Mouse (Mus musculus) heart, embryonic 10.5 days (tissue): ENCODE data around the gene Ampd1. TPM values are rescaled to one million over a fixed set of nuclear protein-coding genes. Genes with fewer than 3 reads are reported as not detected.
A peak's percentile ranks its signal among the peaks of the same experiment; 100 is the strongest.

Source experiments
- DNase-seq: peaks from one replicate; pipeline ENCODE4 v3.0.0-alpha.2; 2017; ENCODE audit warnings: low spot score
- H3K27ac ChIP-seq: fragments of 300-500 bp; sonication (generic); 2 replicates; pipeline ENCODE4 v1.5.1; 2016; ENCODE audit warnings: mild to moderate bottlenecking
- H3K27me3 ChIP-seq: fragments of 300-500 bp; sonication (generic); 2 replicates; pipeline ENCODE4 v1.6.1; 2016; ENCODE audit warnings: mild to moderate bottlenecking; ENCODE audit not compliant: poor library complexity, insufficient read depth, severe bottlenecking
- H3K36me3 ChIP-seq: fragments of 300-500 bp; sonication (generic); 2 replicates; pipeline ENCODE4 v1.6.1; 2016; ENCODE audit warnings: mild to moderate bottlenecking, moderate library complexity
- H3K4me1 ChIP-seq: fragments of 300-500 bp; sonication (generic); 2 replicates; pipeline ENCODE4 v1.6.1; 2016; ENCODE audit warnings: mild to moderate bottlenecking
- H3K4me3 ChIP-seq: fragments of 300-500 bp; sonication (generic); 2 replicates; pipeline ENCODE4 v1.5.1; 2016; ENCODE audit warnings: mild to moderate bottlenecking, moderate library complexity
- H3K9me3 ChIP-seq: fragments of 300-500 bp; sonication (generic); 2 replicates; pipeline ENCODE4 v1.6.1; 2016; ENCODE audit warnings: mild to moderate bottlenecking, moderate library complexity
- WGBS: fragments of 180-500 bp; shearing (Covaris S2); methylation state at CpG from one replicate; pipeline ENCODE4 v1.1.7; 2016; 5-methylcytosine and 5-hydroxymethylcytosine counted together
- polyA plus RNA-seq: library from polyadenylated mRNA; unstranded; fragments of >200 nt; fragmentation: Nextera tagmentation; extraction: Ambion mirVana; gene quantifications from 2 replicates; pipeline ENCODE4 v1.2.1, GENCODE M21; 2016

Ampd1 gene
- polyA plus RNA-seq, result not detected in 2 replicates

DNA sequence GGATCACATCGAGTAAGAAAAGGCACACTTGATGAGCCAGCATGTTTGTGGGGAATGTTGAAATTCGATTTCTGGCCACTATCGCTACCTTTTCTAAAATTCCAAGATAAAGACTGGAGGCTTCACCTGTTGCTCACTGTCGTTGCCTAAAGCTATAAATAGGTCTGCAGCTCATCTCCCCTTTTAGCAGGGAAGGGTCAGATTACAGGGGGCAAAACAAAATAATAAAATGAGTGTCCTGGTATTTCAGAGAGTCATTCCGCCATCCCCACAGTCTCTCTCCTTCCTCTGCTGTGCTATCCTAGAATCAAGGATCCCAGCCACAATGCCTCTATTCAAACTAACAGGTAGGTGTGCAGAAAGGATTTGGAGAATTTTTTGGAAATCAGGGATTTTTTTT is at the start of gene Ampd1:
Ampd1 (plus strand) TSS at position 244 of the 400 bp plus-strand sequence.
- WGBS, result 61% methylated on average over 5 of the region's 5 CpGs
- Histone ChIP-seq H3K27me3 (no peaks in the 10 kb centered on the region), H3K27ac (no peak within 1 kb of the TSS), H3K4me1 (peaks cover 7% of the 10 kb centered on the region; the same call in 1 of the 2 replicates), H3K4me3 (no peak within 1 kb of the TSS), H3K9me3 (no peaks in the 10 kb centered on the region), H3K36me3 (peaks cover 7% of the 10 kb centered on the region)
- peak; percentile 50 for DNase-seq

DNA sequence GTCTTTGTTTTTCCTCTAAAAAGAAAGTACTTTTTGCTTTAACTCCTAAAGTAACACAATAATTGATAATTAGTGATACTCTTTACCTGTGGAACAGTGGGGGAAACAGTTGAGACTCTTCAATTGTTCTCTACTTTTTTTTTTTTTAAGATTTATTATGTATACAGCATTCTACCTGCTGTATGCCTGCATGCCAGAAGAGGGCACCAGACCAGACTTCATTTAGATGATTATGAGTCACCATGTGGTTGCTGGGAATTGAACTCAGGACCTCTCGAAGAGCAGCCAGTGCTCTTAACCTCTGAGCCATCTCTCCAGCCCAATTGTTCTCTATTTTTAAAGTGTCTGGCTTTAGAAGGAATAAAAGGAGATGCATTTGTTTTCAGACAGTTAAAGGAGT is 47.6 kb upstream of the Ampd1 start:
- no peak overlapping the region for H3K4me3 ChIP-seq
- 0 out of 2 replicates have a peak, but pooled peaks cover 7% of the 10 kb centered on the region for H3K4me1 ChIP-seq
- no peak for DNase-seq
- H3K9me3 ChIP-seq, result no peaks in the 10 kb centered on the region
- peaks cover 44% of the 10 kb centered on the region for H3K36me3 ChIP-seq
- H3K27ac ChIP-seq, result no peak overlapping the region
- no peaks in the 10 kb centered on the region for H3K27me3 ChIP-seq
- WGBS, result 92% methylated on average over 1 of the region's 1 CpGs

DNA sequence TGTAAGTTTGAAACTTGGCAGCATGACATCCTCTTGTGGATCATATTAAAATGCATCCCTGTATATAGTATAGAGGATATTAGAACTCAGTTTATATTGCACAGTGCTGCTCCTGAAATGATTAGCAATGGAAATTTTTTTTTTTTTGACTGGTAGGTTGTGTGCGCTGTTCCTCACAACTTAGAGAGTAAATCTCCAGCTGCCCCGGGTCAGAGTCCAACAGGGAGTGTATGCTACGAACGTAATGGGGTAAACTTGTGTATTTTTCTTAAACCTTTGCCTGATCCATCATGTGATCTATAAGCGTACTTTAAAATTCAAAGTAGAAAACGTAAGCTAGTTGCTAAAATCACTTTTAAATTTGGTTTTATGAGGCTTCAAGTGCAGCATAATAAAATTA is 33.5 kb upstream of the Ampd1 start:
- no peak for DNase-seq
- Histone ChIP-seq H3K36me3 (peaks cover 77% of the 10 kb centered on the region), H3K27me3 (no peaks in the 10 kb centered on the region), H3K4me3 (no peak overlapping the region), H3K27ac (no peak overlapping the region), H3K4me1 (no peaks in the 10 kb centered on the region), H3K9me3 (no peaks in the 10 kb centered on the region)
- WGBS, result 94% methylated on average over 6 of the region's 6 CpGs

DNA sequence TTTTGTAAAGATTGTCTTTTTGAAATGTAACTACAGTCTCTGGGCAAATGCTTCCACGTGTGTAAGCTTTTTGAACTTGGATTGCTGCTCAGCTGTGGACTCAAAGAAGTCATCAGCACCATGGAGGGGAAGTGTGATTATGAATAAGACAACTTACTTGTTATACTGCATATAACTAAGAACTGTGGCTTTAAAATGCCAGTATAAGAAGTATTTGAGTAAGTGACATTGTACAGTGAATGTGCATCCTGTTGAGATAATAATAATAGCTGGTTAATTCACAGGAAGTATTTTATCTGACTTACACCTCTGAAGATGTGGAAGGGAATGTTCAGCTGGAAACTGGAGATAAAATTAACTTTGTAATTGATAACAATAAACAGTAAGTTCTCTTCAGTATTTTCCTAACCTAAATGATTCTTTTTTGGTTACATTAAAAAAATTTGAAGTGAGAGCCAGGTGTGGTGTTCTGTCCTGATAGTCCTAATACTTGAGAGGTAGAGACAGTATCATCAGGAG is 32.9 kb upstream of the Ampd1 start:
- WGBS, result 86% methylated on average over 1 of the region's 1 CpGs
- Histone ChIP-seq H3K36me3 (peaks cover 83% of the 10 kb centered on the region), H3K4me1 (no peaks in the 10 kb centered on the region), H3K9me3 (no peaks in the 10 kb centered on the region), H3K27me3 (no peaks in the 10 kb centered on the region), H3K4me3 (no peak overlapping the region), H3K27ac (no peak overlapping the region)
- DNase-seq, result no peak

DNA sequence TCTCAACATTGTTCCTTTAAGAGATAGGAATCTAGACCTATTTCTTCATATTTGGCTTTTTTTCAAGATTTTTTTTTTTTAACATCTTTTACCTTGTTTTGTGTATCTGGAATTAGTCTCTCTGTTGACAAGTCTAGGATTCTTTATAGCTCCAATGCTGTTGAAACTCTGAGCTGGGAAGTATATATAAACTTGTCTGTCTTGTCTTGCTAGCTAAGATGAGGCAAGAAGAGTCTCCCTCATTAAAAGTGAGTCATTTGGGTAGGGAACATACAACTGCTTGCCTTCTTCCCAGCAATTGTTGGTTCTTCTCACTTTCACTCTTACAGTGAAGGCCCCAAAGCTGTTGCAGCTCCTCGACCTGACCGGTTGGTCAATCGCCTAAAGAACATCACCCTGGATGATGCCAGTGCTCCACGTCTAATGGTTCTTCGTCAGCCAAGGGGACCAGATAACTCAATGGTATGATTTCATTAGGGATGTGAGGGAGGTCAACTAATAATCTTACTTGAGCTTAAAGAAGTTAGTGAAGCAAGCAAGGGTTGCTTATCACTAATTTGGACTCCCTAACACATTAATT is 17.7 kb upstream of the Ampd1 start:
- H3K27me3 ChIP-seq, result no peaks in the 10 kb centered on the region
- peaks cover 72% of the 10 kb centered on the region for H3K36me3 ChIP-seq
- H3K9me3 ChIP-seq, result no peaks in the 10 kb centered on the region
- WGBS, result 89% methylated on average over 5 of the region's 5 CpGs
- H3K27ac ChIP-seq, result no peak overlapping the region
- 0 out of 2 replicates have a peak, but pooled peaks cover 4% of the 10 kb centered on the region for H3K4me1 ChIP-seq
- peak; percentile 67 for DNase-seq
- H3K4me3 ChIP-seq, result no peak overlapping the region

DNA sequence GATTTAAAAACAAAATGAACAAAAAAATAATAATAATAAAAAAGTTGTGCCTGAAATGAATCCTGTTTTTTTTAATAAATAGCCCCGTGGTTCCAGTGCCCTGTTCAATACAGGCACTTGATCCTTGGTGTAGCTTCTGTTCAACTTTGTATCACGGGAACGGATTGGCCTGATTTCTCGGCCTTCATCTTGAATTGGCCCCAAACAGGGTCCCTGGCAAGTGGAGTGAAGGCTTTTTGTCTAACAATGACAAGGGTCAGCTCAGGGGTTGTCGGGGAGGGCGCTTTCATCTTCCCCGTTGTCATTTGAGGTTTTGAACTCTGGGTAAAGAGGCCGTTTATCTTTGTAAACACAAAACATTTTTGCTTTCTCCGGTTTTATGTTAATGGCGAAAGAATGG is 16.1 kb upstream of the Ampd1 start:
- peak overlapping the region; percentile 98 for H3K27ac ChIP-seq
- H3K9me3 ChIP-seq, result no peaks in the 10 kb centered on the region
- no peaks in the 10 kb centered on the region for H3K27me3 ChIP-seq
- DNase-seq, result no peak
- H3K4me1 ChIP-seq, result 0 out of 2 replicates have a peak, but pooled peaks cover 4% of the 10 kb centered on the region
- 6% methylated on average over 10 of the region's 10 CpGs for WGBS
- peaks cover 73% of the 10 kb centered on the region for H3K36me3 ChIP-seq
- H3K4me3 ChIP-seq, result peak overlapping the region; percentile 85

DNA sequence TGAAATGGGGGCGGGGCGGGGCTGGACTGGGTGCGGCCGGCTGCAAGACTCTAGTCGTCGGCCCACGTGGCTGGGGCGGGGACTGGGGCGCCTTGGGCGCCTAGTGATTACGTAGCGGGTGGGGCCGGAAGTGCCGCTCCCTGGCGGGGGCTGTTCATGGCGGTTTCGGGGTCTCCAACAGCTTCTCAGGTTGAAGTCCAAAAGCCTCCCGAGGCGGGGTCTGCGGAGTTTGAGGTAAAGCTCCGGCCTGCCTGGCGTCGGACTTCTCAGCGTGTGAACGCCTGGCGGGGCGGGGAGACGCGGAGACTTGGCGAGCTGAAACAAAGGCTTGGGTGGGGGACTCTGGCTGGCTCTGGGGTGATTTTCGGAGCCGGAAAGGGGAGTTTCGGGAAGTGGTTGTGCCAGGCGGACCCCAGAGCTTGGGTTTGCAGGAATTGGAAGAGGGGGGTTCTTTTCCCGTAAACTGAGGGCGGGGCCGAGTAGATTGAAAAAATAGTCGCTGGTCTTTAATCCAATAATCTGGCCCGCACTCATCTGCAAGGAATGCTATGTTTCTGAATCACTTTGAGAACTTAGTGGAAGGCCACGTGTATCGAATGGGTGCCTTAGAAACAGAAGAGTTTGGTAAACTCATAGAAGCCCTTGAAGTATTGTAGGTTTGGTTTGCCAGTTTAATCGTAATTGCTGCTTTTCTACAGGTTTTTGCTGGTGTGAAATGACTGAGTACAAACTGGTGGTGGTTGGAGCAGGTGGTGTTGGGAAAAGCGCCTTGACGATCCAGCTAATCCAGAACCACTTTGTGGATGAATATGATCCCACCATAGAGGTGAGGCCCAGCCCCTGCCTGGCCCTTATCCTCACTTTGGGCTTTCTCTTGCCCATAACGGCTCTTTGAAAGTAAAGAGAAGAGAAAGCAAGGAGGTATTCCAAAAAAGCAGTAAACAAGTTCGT is 15.3 kb upstream of the Ampd1 start, which contains the start of gene Nras:
Nras (plus strand) TSS at position 79 of the 951 bp plus-strand sequence.
- peaks cover 73% of the 10 kb centered on the region for H3K36me3 ChIP-seq
- peak within 1 kb of the TSS; percentile 98 for H3K27ac ChIP-seq
- H3K4me1 ChIP-seq, result 0 out of 2 replicates have a peak, but pooled peaks cover 4% of the 10 kb centered on the region
- H3K27me3 ChIP-seq, result no peaks in the 10 kb centered on the region
- no peaks in the 10 kb centered on the region for H3K9me3 ChIP-seq
- peak; percentile 97 for DNase-seq
- H3K4me3 ChIP-seq, result peak within 1 kb of the TSS; percentile 85
- WGBS, result 4% methylated on average over 46 of the region's 46 CpGs

DNA sequence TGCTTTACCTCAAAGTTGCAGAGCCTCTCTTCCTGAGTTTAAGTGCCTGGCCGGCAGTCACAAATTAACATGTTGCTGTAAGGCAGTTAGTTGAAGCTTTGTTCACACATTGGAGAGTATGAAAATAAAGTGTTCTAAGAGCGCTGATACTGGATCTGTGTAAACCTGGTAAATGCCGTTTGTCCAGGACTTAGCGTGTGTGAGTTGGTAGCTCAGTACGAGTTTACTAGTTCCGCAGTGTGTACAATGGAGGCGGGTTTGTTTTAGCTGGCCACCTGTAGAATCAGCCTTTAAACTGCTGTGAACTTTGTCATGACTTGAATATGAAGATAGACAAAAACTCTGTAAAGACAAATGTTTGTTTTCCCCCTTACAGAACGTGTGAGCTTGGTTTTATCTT is 6.9 kb upstream of the Ampd1 start:
- H3K9me3 ChIP-seq, result no peaks in the 10 kb centered on the region
- 92% methylated on average over 8 of the region's 8 CpGs for WGBS
- no peaks in the 10 kb centered on the region for H3K27me3 ChIP-seq
- peak; percentile 56 for DNase-seq
- no peaks in the 10 kb centered on the region for H3K4me1 ChIP-seq
- peaks cover 73% of the 10 kb centered on the region for H3K36me3 ChIP-seq
- no peak overlapping the region for H3K4me3 ChIP-seq
- no peak overlapping the region for H3K27ac ChIP-seq

DNA sequence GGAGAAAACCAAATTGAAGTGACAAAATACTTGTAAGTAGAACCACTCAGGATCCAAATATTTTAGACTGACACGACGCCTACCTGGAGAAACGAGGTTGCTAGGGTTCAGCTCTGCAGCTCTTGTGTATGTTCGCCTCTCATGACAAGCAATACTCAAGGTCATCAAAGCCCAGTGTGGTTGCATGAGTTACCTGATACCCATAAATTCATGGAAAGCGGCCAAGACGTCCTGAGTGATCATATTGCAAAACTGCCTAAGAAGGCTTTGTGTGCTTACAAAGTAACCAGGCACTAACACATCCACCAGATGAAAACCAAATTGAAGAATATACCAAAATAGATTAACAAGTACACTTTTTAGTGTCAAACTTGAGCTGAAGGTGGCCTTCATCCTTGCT is 4.8 kb upstream of the Ampd1 start:
- H3K27ac ChIP-seq, result no peak overlapping the region
- DNase-seq, result peak; percentile 63
- no peaks in the 10 kb centered on the region for H3K27me3 ChIP-seq
- H3K36me3 ChIP-seq, result peaks cover 52% of the 10 kb centered on the region
- no peak overlapping the region for H3K4me3 ChIP-seq
- no peaks in the 10 kb centered on the region for H3K9me3 ChIP-seq
- peaks cover 7% of the 10 kb centered on the region; the same call in 1 of the 2 replicates for H3K4me1 ChIP-seq
- 90% methylated on average over 6 of the region's 6 CpGs for WGBS

DNA sequence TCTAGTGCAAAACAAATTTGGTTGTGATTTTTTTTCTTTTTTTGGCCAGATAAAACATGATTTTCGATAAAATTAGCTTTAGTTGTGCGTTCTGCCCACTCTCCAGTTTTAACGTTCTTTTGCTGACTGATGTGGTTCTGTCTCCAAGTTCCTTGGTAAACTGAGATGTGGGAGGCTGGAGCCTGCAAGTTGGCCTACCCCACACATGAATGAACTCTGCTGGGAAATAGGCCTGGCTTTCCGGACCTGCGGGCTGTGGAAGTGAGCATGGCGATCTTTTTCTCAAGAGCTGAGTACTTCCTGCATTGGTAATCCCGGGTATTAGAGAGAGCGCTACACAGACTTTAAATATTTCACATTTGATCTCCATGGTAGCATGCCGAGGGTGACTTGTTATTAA is 2.1 kb downstream of the Ampd1 start:
- Histone ChIP-seq H3K27ac (no peak overlapping the region), H3K36me3 (no peaks in the 10 kb centered on the region), H3K4me3 (no peak overlapping the region), H3K4me1 (peaks cover 7% of the 10 kb centered on the region; the same call in 1 of the 2 replicates), H3K9me3 (no peaks in the 10 kb centered on the region), H3K27me3 (no peaks in the 10 kb centered on the region)
- no peak for DNase-seq
- WGBS, result 88% methylated on average over 9 of the region's 9 CpGs

DNA sequence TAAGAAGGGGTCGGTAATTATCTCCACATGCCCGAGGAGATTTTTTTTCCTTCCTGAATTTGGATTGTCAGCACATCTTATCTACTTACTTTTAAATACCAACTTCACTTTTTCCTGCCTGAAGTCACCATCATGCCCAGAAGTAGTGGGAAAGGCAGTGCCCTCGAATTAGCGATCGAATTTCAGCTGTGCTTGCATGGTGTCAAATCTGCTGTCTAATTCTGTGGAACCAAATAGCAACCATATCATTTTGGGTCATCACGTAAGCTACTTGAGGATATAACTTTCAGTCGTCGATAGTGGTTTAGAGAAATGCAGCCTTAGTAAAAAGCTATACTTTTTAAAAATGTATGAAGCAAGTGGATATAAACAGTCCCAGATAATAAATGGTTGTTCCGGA is 2.7 kb downstream of the Ampd1 start:
- WGBS, result 86% methylated on average over 9 of the region's 9 CpGs
- H3K4me3 ChIP-seq, result no peak overlapping the region
- no peak overlapping the region for H3K27ac ChIP-seq
- peaks cover 13% of the 10 kb centered on the region; the same call in 1 of the 2 replicates for H3K4me1 ChIP-seq
- no peaks in the 10 kb centered on the region for H3K36me3 ChIP-seq
- H3K27me3 ChIP-seq, result no peaks in the 10 kb centered on the region
- DNase-seq, result no peak
- no peaks in the 10 kb centered on the region for H3K9me3 ChIP-seq

DNA sequence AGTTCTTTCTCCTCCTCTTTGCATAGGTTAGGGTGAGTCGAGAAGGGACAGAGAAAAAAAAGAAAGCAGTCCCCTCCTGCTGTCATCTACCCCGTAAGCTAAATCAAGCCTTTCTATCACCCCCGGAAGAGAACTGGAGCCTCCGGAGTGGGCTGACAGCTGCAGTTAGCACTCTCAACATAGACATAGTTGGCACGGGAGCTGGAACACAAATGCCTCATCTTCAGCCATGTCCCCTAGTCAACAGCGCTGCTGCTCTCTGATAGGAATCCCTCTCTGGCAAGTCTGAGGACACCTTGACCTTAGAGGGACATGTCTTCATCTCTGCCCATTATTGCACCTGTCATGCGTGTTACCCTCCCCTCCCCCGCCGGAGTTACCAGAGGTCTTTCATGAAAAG is 5.5 kb downstream of the Ampd1 start:
- H3K4me3 ChIP-seq, result no peak overlapping the region
- no peaks in the 10 kb centered on the region for H3K9me3 ChIP-seq
- no peaks in the 10 kb centered on the region for H3K27me3 ChIP-seq
- H3K27ac ChIP-seq, result no peak overlapping the region
- H3K4me1 ChIP-seq, result peaks cover 18% of the 10 kb centered on the region
- WGBS, result 77% methylated on average over 8 of the region's 9 CpGs
- DNase-seq, result no peak
- H3K36me3 ChIP-seq, result no peaks in the 10 kb centered on the region

DNA sequence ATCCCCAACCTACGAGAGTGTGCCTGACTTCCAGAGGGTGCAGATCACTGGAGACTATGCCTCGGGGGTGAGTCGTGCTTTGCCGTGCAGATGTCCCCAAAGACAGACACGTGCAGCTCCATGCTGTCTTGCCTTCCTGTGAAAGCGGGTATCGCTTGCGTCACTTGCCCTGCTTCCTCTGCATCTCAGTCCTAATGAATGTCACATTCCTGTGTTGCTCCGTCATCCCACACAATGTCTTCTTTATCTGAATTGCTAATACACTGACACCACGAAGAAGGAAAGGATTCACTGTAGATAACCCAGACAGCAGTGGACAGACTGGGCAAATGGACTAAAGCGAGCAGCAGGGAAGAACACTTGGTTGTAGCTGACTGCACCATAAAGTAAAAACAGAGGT is 7.2 kb downstream of the Ampd1 start:
- H3K27me3 ChIP-seq, result no peaks in the 10 kb centered on the region
- H3K9me3 ChIP-seq, result no peaks in the 10 kb centered on the region
- 0 out of 2 replicates have a peak overlapping the region, but pooled peaks have one; percentile 16 for H3K27ac ChIP-seq
- no peaks in the 10 kb centered on the region for H3K36me3 ChIP-seq
- peaks cover 18% of the 10 kb centered on the region for H3K4me1 ChIP-seq
- H3K4me3 ChIP-seq, result no peak overlapping the region
- peak; percentile 80 for DNase-seq
- WGBS, result 59% methylated on average over 11 of the region's 11 CpGs
